Mouse (Mus musculus) heart, embryonic 11.5 days (tissue): ENCODE results near the gene Tars2. TPM values are rescaled to one million over a fixed set of nuclear protein-coding genes. Genes with fewer than 3 reads are reported as not detected.
"Not testable (repeated sequence)": the region's sequence is repeated elsewhere in the genome, so short reads cannot be mapped to it uniquely, and the experiment has no call there.

Experiments used
- ATAC-seq: fragments of 200-750 bp; cut with Nextera tagmentation; replicated peaks from 2 replicates; pipeline ENCODE4 v1.8.0; 2017; ENCODE audit warnings: moderate library complexity; ENCODE audit not compliant: insufficient number of reproducible peaks, low FRiP score, low TSS enrichment
- H3K27ac ChIP-seq: fragments of 300-500 bp; sonication (generic); 2 replicates; pipeline ENCODE4 v1.5.1; 2014; ENCODE audit warnings: mild to moderate bottlenecking, low read depth, low read length
- H3K27me3 ChIP-seq: fragments of 300-500 bp; sonication (generic); 2 replicates; pipeline ENCODE4 v1.6.1; 2014; ENCODE audit warnings: mild to moderate bottlenecking, low read length, mixed read lengths; ENCODE audit not compliant: control insufficient read depth, insufficient read depth
- H3K36me3 ChIP-seq: fragments of 300-500 bp; sonication (generic); 2 replicates; pipeline ENCODE4 v1.6.1; 2014; ENCODE audit warnings: mild to moderate bottlenecking, low read length, moderate library complexity, mixed read lengths; ENCODE audit not compliant: control insufficient read depth, insufficient read depth
- H3K4me1 ChIP-seq: fragments of 300-500 bp; sonication (generic); 2 replicates; pipeline ENCODE4 v1.6.1; 2014; ENCODE audit warnings: low read length; ENCODE audit not compliant: control insufficient read depth, insufficient read depth
- H3K4me2 ChIP-seq: fragments of 300-500 bp; sonication (generic); 2 replicates; pipeline ENCODE4 v1.6.1; 2014; ENCODE audit warnings: mild to moderate bottlenecking, moderate library complexity
- H3K4me3 ChIP-seq: fragments of 300-500 bp; sonication (generic); 2 replicates; pipeline ENCODE4 v1.5.1; 2014; ENCODE audit warnings: low read depth, low read length
- H3K9ac ChIP-seq: fragments of 300-500 bp; sonication (generic); 2 replicates; pipeline ENCODE4 v1.6.1; 2014; ENCODE audit warnings: mild to moderate bottlenecking, low read depth, low read length, moderate library complexity
- H3K9me3 ChIP-seq: fragments of 300-500 bp; sonication (generic); replicated peaks from 2 replicates; pipeline ENCODE4 v1.6.1; 2016; ENCODE audit warnings: low read length; ENCODE audit not compliant: control insufficient read depth
- WGBS: fragments of 180-500 bp; shearing (Covaris S2); extraction: QIAGEN DNeasy Blood & Tissue Kit; methylation state at CpG from one replicate; pipeline ENCODE4 v1.1.7; 2014; ENCODE audit not compliant: insufficient replicate concordance; 5-methylcytosine and 5-hydroxymethylcytosine counted together
- polyA plus RNA-seq: library from polyadenylated mRNA; unstranded; fragments of >200 nt; fragmentation: Nextera tagmentation; extraction: Ambion mirVana; gene quantifications from 2 replicates; pipeline ENCODE4 v1.2.1, GENCODE M21; 2014

The Tars2 gene
- 42.2 and 46.1 TPM in 2 replicates for polyA plus RNA-seq

DNA sequence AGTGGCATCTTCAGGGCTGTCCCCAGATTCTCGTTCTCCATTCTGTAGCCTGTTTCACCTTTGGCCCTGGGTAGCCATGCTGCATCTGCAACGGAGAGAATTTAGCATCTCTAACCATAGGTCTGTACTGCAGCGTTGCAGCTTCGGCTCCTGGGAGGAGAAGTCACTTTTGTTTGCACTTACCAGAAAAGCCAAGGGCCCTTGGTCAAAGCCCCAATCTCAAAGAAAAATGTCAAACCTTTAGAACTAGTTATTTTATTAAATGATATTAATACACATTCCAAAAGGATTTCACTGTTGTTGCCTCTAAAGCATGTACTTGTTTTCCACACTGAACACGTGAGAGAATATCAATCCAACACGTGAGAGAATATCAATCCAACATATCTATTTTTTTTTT, at the start of gene Tars2:
Gene Tars2, minus strand, starts transcription at position 101 of the 400 bp plus-strand sequence.
- no peaks in the 10 kb centered on the region for H3K27me3 ChIP-seq
- H3K4me1 ChIP-seq, result peaks cover 4% of the 10 kb centered on the region; the same call in 1 of the 2 replicates
- WGBS, result 86% methylated on average over 6 of the region's 6 CpGs
- H3K9me3 ChIP-seq, result no peaks in the 10 kb centered on the region
- H3K36me3 ChIP-seq, result peaks cover 13% of the 10 kb centered on the region
- no peak within 1 kb of the TSS for H3K4me2 ChIP-seq
- H3K4me3 ChIP-seq, result no peak within 1 kb of the TSS
- H3K27ac ChIP-seq, result no peak within 1 kb of the TSS
- no peak within 1 kb of the TSS for H3K9ac ChIP-seq
- ATAC-seq, result no peak

DNA sequence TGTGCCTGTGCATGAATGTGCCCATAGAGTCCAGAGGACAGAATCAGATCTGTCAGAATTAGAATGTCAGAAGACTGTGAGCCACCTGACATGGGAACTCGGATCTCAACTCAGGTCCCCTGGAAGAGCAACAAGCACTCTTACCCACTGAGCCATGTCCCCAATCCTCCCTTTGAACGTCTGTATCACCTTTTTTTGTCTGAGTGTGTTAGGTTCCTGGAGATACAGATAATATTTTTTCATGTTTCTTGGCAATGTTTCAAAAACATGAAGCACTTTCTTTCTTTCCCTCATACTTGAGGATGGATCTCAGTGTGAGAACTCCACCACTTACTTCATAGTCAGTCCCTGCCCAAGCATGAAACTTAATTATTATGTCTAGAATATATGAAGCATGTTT, 48.4 kb upstream of the Tars2 start:
- Histone ChIP-seq H3K4me1 (0 out of 2 replicates have a peak, but pooled peaks cover 4% of the 10 kb centered on the region), H3K27me3 (no peaks in the 10 kb centered on the region), H3K36me3 (peaks cover 7% of the 10 kb centered on the region; the same call in 1 of the 2 replicates), H3K9me3 (no peaks in the 10 kb centered on the region), H3K9ac (no peak overlapping the region), H3K4me2 (no peak overlapping the region), H3K27ac (no peak overlapping the region), H3K4me3 (no peak overlapping the region)
- no peak for ATAC-seq
- 58% methylated on average over 2 of the region's 2 CpGs for WGBS

- H3K27me3 ChIP-seq, H3K4me3 ChIP-seq, H3K27ac ChIP-seq, H3K4me1 ChIP-seq, H3K9ac ChIP-seq, H3K9me3 ChIP-seq, ATAC-seq, H3K36me3 ChIP-seq, H3K4me2 ChIP-seq: not testable (repeated sequence)
- WGBS, result 97% methylated on average over 3 of the region's 6 CpGs
Measured at GRCm38 (mm10) chr3:95807630-95808029, 47.6 kb upstream of the Tars2 start.

DNA sequence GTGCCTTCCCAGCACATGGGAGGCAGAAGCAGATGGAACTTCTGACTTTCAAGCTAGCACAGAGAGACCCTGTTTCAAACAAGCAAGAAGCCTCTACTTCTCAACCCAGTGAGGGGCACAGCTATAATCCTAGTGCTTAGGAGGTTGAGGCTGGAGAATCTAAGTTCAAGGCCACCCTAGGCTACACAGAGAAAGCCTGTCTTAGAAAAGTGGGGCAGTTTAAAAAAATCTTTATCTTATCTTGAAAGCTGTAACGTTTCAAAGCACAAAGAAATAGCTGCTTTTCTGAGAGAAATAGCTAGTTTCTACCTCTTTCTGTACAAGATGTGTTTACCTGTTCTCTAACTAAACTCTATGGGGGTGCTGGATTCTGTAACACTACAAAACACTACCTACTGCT, 46.7 kb upstream of the Tars2 start:
- Histone ChIP-seq H3K27ac (no peak overlapping the region), H3K9ac (no peak overlapping the region), H3K36me3 (peaks cover 7% of the 10 kb centered on the region; the same call in 1 of the 2 replicates), H3K4me3 (no peak overlapping the region), H3K4me1 (0 out of 2 replicates have a peak, but pooled peaks cover 4% of the 10 kb centered on the region), H3K9me3 (no peaks in the 10 kb centered on the region), H3K4me2 (no peak overlapping the region), H3K27me3 (no peaks in the 10 kb centered on the region)
- WGBS, result 47% methylated on average over 1 of the region's 1 CpGs
- ATAC-seq, result no peak

- Histone ChIP-seq H3K27me3 (no peaks in the 10 kb centered on the region), H3K9me3 (no peaks in the 10 kb centered on the region), H3K36me3 (peaks cover 7% of the 10 kb centered on the region; the same call in 1 of the 2 replicates), H3K9ac (no peak overlapping the region), H3K4me1 (no peaks in the 10 kb centered on the region), H3K4me3 (no peak overlapping the region), H3K27ac (no peak overlapping the region), H3K4me2 (no peak overlapping the region)
- WGBS, result 90% methylated on average over 4 of the region's 4 CpGs
- ATAC-seq, result no peak
Measured at GRCm38 (mm10) chr3:95803851-95804250, 43.8 kb upstream of the Tars2 start.

GRCm38 (mm10) chr3:95798756-95799155, 38.8 kb upstream of the Tars2 start:
- WGBS, result 91% methylated on average over 4 of the region's 4 CpGs
- H3K36me3 ChIP-seq, result 0 out of 2 replicates have a peak, but pooled peaks cover 2% of the 10 kb centered on the region
- no peaks in the 10 kb centered on the region for H3K4me1 ChIP-seq
- no peak for ATAC-seq
- no peak overlapping the region for H3K9ac ChIP-seq
- H3K9me3 ChIP-seq, result no peaks in the 10 kb centered on the region
- no peak overlapping the region for H3K4me3 ChIP-seq
- no peak overlapping the region for H3K4me2 ChIP-seq
- H3K27ac ChIP-seq, result no peak overlapping the region
- H3K27me3 ChIP-seq, result no peaks in the 10 kb centered on the region

DNA sequence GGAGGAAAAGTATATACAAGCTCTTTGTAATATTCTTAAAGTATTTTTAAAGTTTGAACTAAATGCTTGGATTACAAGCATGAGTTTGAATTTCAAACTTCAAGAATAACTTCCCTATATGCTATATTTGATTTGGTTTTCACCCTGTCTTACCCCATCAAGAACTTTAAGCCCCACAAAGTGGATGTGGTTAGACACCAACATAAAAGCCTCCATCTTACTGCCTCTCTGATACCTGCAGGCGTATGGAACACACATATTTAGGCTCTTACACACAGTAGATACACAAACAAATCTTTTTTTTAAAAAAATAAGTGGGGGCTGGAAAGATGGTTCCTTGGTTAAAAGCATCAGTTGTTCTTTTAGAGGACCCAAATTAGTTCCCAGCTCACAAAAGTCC, 34.3 kb upstream of the Tars2 start:
- 0 out of 2 replicates have a peak, but pooled peaks cover 2% of the 10 kb centered on the region for H3K4me1 ChIP-seq

DNA sequence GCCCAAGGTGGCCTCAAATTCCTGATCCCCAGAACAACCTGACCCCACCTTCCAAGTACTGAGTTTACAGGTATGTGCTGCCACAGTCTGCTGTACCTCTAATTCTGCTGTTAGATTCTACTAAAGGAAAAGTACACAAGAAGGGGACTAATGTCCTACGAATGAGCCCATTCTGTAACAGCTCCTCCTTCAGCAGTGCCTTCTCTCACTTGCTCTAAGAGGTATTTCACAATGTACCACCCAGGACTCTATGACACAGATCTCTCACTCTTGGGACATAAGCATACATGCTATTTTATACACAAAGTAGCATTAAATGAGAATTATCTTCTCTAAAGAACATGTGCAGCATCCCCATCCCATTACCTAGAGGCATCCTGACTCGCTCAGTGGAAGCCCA, 33.7 kb upstream of the Tars2 start:
- no peak for ATAC-seq
- Histone ChIP-seq H3K27me3 (no peaks in the 10 kb centered on the region), H3K27ac (no peak overlapping the region), H3K4me1 (0 out of 2 replicates have a peak, but pooled peaks cover 2% of the 10 kb centered on the region), H3K9me3 (no peaks in the 10 kb centered on the region), H3K9ac (no peak overlapping the region), H3K4me2 (no peak overlapping the region), H3K36me3 (0 out of 2 replicates have a peak, but pooled peaks cover 2% of the 10 kb centered on the region), H3K4me3 (no peak overlapping the region)
- WGBS, result 83% methylated on average over 2 of the region's 2 CpGs

More for the DNA sequence above, 34.3 kb upstream of the Tars2 start:
- 90% methylated on average over 1 of the region's 1 CpGs for WGBS
- Histone ChIP-seq H3K4me3 (no peak overlapping the region), H3K9me3 (no peaks in the 10 kb centered on the region), H3K27me3 (no peaks in the 10 kb centered on the region), H3K4me2 (no peak overlapping the region), H3K9ac (no peak overlapping the region), H3K27ac (no peak overlapping the region), H3K36me3 (0 out of 2 replicates have a peak, but pooled peaks cover 2% of the 10 kb centered on the region)
- ATAC-seq, result no peak

DNA sequence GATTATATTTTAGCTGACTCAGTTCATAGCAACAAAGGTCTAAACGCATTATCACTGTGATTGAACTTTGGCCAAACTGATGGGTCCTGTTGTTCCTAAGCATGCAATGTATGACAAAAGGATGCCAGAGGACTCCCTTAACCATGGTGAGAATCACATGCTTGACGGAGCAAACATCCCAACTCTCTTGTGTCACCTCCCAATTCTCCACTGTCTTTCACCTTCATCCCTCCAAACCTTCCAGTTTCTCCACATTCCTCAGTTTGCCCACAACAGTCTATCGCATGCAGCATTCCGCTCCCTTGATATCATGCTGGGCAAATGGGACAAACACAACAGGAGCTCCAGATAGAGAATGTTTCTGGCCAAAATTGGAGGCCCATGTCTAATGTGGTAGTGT, 25.5 kb upstream of the Tars2 start:
- peaks cover 28% of the 10 kb centered on the region for H3K36me3 ChIP-seq
- no peak for ATAC-seq
- no peak overlapping the region for H3K4me2 ChIP-seq
- WGBS, result 97% methylated on average over 4 of the region's 4 CpGs
- no peak overlapping the region for H3K27ac ChIP-seq
- no peaks in the 10 kb centered on the region for H3K4me1 ChIP-seq
- no peaks in the 10 kb centered on the region for H3K27me3 ChIP-seq
- no peak overlapping the region for H3K9ac ChIP-seq
- no peak overlapping the region for H3K4me3 ChIP-seq
- H3K9me3 ChIP-seq, result no peaks in the 10 kb centered on the region
